Mouse (Mus musculus): ENCODE measurements around the gene Rapgefl1.

Rapgefl1 gene

GRCm38 (mm10) chr11:98858759-98859731 lies 22.5 kb downstream of the Rapgefl1 start:
- H3K36me3 ChIP-seq (ENCODE audit: control insufficient read depth, insufficient read depth, low read length, poor library complexity, severe bottlenecking), result no peaks in the 10 kb centered on the region
- DNase-seq (ENCODE audit: low read depth, low spot score), result peak; percentile 84

GRCm38 (mm10) chr11:98863028-98863750 lies 26.6 kb downstream of the Rapgefl1 start, which contains the start of gene Wipf2:
TSS of gene Wipf2 (plus strand) at chr11:98863638.
- Histone ChIP-seq H3K27me3 (ENCODE audit: control insufficient read depth, insufficient read depth, low read length, poor library complexity, severe bottlenecking) (no peaks in the 10 kb centered on the region), H3K36me3 (ENCODE audit: control insufficient read depth, insufficient read depth, low read length, poor library complexity, severe bottlenecking) (0 out of 2 replicates have a peak, but pooled peaks cover 1% of the 10 kb centered on the region)
- peak; percentile 97 for DNase-seq (ENCODE audit: low read depth, low spot score)

More at GRCm38 (mm10) chr11:98858759-98859731, 22.5 kb downstream of the Rapgefl1 start:
- H3K27me3 ChIP-seq (ENCODE audit: control insufficient read depth, insufficient read depth, low read length, poor library complexity, severe bottlenecking), result no peaks in the 10 kb centered on the region

- no peak for DNase-seq (ENCODE audit: low read depth, low spot score)
- no peaks in the 10 kb centered on the region for H3K27me3 ChIP-seq (ENCODE audit: control insufficient read depth, insufficient read depth, low read length, poor library complexity, severe bottlenecking)
- 0 out of 2 replicates have a peak, but pooled peaks cover 1% of the 10 kb centered on the region for H3K36me3 ChIP-seq (ENCODE audit: control insufficient read depth, insufficient read depth, low read length, poor library complexity, severe bottlenecking)
Measured at GRCm38 (mm10) chr11:98863751-98864429, 27.3 kb downstream of the Rapgefl1 start.

GRCm38 (mm10) chr11:98867293-98867692 lies 30.7 kb downstream of the Rapgefl1 start:
- Histone ChIP-seq H3K36me3 (ENCODE audit: control insufficient read depth, insufficient read depth, low read length, poor library complexity, severe bottlenecking) (peaks cover 1% of the 10 kb centered on the region; the same call in 1 of the 2 replicates), H3K27me3 (ENCODE audit: control insufficient read depth, insufficient read depth, low read length, poor library complexity, severe bottlenecking) (no peaks in the 10 kb centered on the region)
- DNase-seq (ENCODE audit: low read depth, low spot score), result no peak

GRCm38 (mm10) chr11:98869906-98870305 lies 33.3 kb downstream of the Rapgefl1 start:
- Histone ChIP-seq H3K27me3 (ENCODE audit: control insufficient read depth, insufficient read depth, low read length, poor library complexity, severe bottlenecking) (no peaks in the 10 kb centered on the region), H3K36me3 (ENCODE audit: control insufficient read depth, insufficient read depth, low read length, poor library complexity, severe bottlenecking) (peaks cover 1% of the 10 kb centered on the region; the same call in 1 of the 2 replicates)
- no peak for DNase-seq (ENCODE audit: low read depth, low spot score)

GRCm38 (mm10) chr11:98870791-98871190 lies 34.2 kb downstream of the Rapgefl1 start:
- no peak for DNase-seq (ENCODE audit: low read depth, low spot score)
- no peaks in the 10 kb centered on the region for H3K27me3 ChIP-seq (ENCODE audit: control insufficient read depth, insufficient read depth, low read length, poor library complexity, severe bottlenecking)
- peaks cover 1% of the 10 kb centered on the region; the same call in 1 of the 2 replicates for H3K36me3 ChIP-seq (ENCODE audit: control insufficient read depth, insufficient read depth, low read length, poor library complexity, severe bottlenecking)

GRCm38 (mm10) chr11:98871416-98871815 lies 34.8 kb downstream of the Rapgefl1 start:
- H3K36me3 ChIP-seq (ENCODE audit: control insufficient read depth, insufficient read depth, low read length, poor library complexity, severe bottlenecking), result peaks cover 1% of the 10 kb centered on the region; the same call in 1 of the 2 replicates
- DNase-seq (ENCODE audit: low read depth, low spot score), result no peak
- H3K27me3 ChIP-seq (ENCODE audit: control insufficient read depth, insufficient read depth, low read length, poor library complexity, severe bottlenecking), result no peaks in the 10 kb centered on the region

GRCm38 (mm10) chr11:98872040-98872439 lies 35.5 kb downstream of the Rapgefl1 start:
- H3K27me3 ChIP-seq (ENCODE audit: control insufficient read depth, insufficient read depth, low read length, poor library complexity, severe bottlenecking), result no peaks in the 10 kb centered on the region
- peaks cover 1% of the 10 kb centered on the region; the same call in 1 of the 2 replicates for H3K36me3 ChIP-seq (ENCODE audit: control insufficient read depth, insufficient read depth, low read length, poor library complexity, severe bottlenecking)
- no peak for DNase-seq (ENCODE audit: low read depth, low spot score)

GRCm38 (mm10) chr11:98873900-98874299 lies 37.3 kb downstream of the Rapgefl1 start:
- no peak for DNase-seq (ENCODE audit: low read depth, low spot score)
- Histone ChIP-seq H3K27me3 (ENCODE audit: control insufficient read depth, insufficient read depth, low read length, poor library complexity, severe bottlenecking) (no peaks in the 10 kb centered on the region), H3K36me3 (ENCODE audit: control insufficient read depth, insufficient read depth, low read length, poor library complexity, severe bottlenecking) (no peaks in the 10 kb centered on the region; the same call in 1 of the 2 replicates)

GRCm38 (mm10) chr11:98877001-98877400 lies 40.4 kb downstream of the Rapgefl1 start:
- Histone ChIP-seq H3K36me3 (ENCODE audit: control insufficient read depth, insufficient read depth, low read length, poor library complexity, severe bottlenecking) (no peaks in the 10 kb centered on the region; the same call in 1 of the 2 replicates), H3K27me3 (ENCODE audit: control insufficient read depth, insufficient read depth, low read length, poor library complexity, severe bottlenecking) (no peaks in the 10 kb centered on the region)
- no peak for DNase-seq (ENCODE audit: low read depth, low spot score)

- H3K36me3 ChIP-seq (ENCODE audit: control insufficient read depth, insufficient read depth, low read length, poor library complexity, severe bottlenecking), result peaks cover 32% of the 10 kb centered on the region
- no peak for DNase-seq (ENCODE audit: low read depth, low spot score)
- no peaks in the 10 kb centered on the region for H3K27me3 ChIP-seq (ENCODE audit: control insufficient read depth, insufficient read depth, low read length, poor library complexity, severe bottlenecking)
Measured at GRCm38 (mm10) chr11:98887703-98888102, 51.1 kb downstream of the Rapgefl1 start.

- no peaks in the 10 kb centered on the region for H3K27me3 ChIP-seq (ENCODE audit: control insufficient read depth, insufficient read depth, low read length, poor library complexity, severe bottlenecking)
- no peak for DNase-seq (ENCODE audit: low read depth, low spot score)
- H3K36me3 ChIP-seq (ENCODE audit: control insufficient read depth, insufficient read depth, low read length, poor library complexity, severe bottlenecking), result peaks cover 35% of the 10 kb centered on the region
Measured at GRCm38 (mm10) chr11:98889077-98889476, 52.5 kb downstream of the Rapgefl1 start.

- no peak for DNase-seq (ENCODE audit: low read depth, low spot score)
- Histone ChIP-seq H3K36me3 (ENCODE audit: control insufficient read depth, insufficient read depth, low read length, poor library complexity, severe bottlenecking) (peaks cover 32% of the 10 kb centered on the region), H3K27me3 (ENCODE audit: control insufficient read depth, insufficient read depth, low read length, poor library complexity, severe bottlenecking) (no peaks in the 10 kb centered on the region)
Measured at GRCm38 (mm10) chr11:98889977-98890376, 53.4 kb downstream of the Rapgefl1 start.

GRCm38 (mm10) chr11:98892426-98892825 lies 55.8 kb downstream of the Rapgefl1 start:
- Histone ChIP-seq H3K27me3 (ENCODE audit: control insufficient read depth, insufficient read depth, low read length, poor library complexity, severe bottlenecking) (no peaks in the 10 kb centered on the region), H3K36me3 (ENCODE audit: control insufficient read depth, insufficient read depth, low read length, poor library complexity, severe bottlenecking) (peaks cover 27% of the 10 kb centered on the region)
- DNase-seq (ENCODE audit: low read depth, low spot score), result no peak

All from splenic B cell, adult 2 months (primary cell).